Mouse (Mus musculus) stomach, postnatal 0 days (tissue): ENCODE results near the gene Srgap1.

Experiments used
- CTCF ChIP-seq: IDR thresholded peaks from 2 replicates; pipeline ENCODE4 v1.5.1; 2016; ENCODE audit warnings: antibody characterized with exemption, low read depth, mild to moderate bottlenecking, moderate library complexity
- EP300 ChIP-seq: optimal IDR thresholded peaks from 2 replicates; pipeline ENCODE3; 2016; ENCODE audit warnings: antibody characterized with exemption

- TF ChIP-seq CTCF: no peak
- no peak for TF ChIP-seq EP300
These were observed 50.6 kb downstream of the Srgap1 start for GRCm38 (mm10) chr10:121996500-121996899.
